Mouse (Mus musculus) cortical plate, adult 2 months (tissue): ENCODE data around the gene Cfap52. TPM values are rescaled to one million over a fixed set of nuclear protein-coding genes. Genes with fewer than 3 reads are reported as not detected.

Experiments
- H3K27ac ChIP-seq: fragments of 200-500 bp; 2 replicates; pipeline ENCODE4 v1.5.1; 2012; ENCODE audit warnings: low read length, control low read depth, inconsistent platforms; ENCODE audit not compliant: insufficient read depth
- H3K4me1 ChIP-seq: fragments of 200-500 bp; 2 replicates; pipeline ENCODE4 v1.6.1; 2011; ENCODE audit warnings: low read length; ENCODE audit not compliant: control insufficient read depth, insufficient read depth
- H3K4me3 ChIP-seq: fragments of 200-500 bp; 2 replicates; pipeline ENCODE4 v1.5.1; 2011; ENCODE audit warnings: mild to moderate bottlenecking, low read length, control low read depth; ENCODE audit not compliant: insufficient read depth
- CTCF ChIP-seq: fragments of 200-500 bp; IDR thresholded peaks from 2 replicates; pipeline ENCODE4 v1.5.1; 2011; ENCODE audit warnings: mild to moderate bottlenecking, control low read depth, low read length; ENCODE audit not compliant: insufficient read depth; ENCODE audit errors: extremely low read depth
- POLR2A ChIP-seq: fragments of 200-500 bp; IDR thresholded peaks from 2 replicates; pipeline ENCODE4 v1.6.1; 2011; ENCODE audit warnings: mild to moderate bottlenecking, low read length, control low read depth; ENCODE audit not compliant: insufficient read depth; ENCODE audit errors: extremely low read depth
- polyA plus RNA-seq: library from polyadenylated mRNA; depleted of rRNA; stranded (reverse); fragments of >200 nt; gene quantifications from 2 replicates; pipeline ENCODE4 v1.2.3, GENCODE M21; 2012

The Cfap52 gene
- polyA plus RNA-seq, 1 experiment: 1.4 TPM

DNA sequence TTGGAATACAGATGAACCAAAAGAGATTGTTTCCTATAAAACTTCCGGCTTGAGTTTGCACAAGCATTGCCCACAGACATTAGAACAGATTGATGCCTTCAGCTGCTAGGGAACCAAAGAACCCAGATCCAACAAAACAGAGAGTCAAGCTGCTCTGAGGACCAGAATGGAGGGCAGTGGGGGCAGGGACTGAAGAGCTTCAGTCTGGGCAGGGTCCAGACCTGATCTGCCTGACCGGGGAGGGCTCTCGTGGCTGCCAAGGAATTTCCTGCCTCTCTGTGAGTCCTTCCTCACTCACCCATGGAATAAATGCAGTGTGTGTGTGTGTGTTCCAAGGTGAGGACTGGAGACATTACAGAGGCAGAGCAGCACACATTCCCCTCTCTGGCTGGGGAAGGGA is 17.2 kb downstream of the Cfap52 start:
- H3K27ac ChIP-seq: no peak overlapping the region
- no peak overlapping the region for H3K4me3 ChIP-seq
- H3K4me1 ChIP-seq: no peaks in the 10 kb centered on the region
- TF ChIP-seq POLR2A: no peak
- no peak for TF ChIP-seq CTCF

DNA sequence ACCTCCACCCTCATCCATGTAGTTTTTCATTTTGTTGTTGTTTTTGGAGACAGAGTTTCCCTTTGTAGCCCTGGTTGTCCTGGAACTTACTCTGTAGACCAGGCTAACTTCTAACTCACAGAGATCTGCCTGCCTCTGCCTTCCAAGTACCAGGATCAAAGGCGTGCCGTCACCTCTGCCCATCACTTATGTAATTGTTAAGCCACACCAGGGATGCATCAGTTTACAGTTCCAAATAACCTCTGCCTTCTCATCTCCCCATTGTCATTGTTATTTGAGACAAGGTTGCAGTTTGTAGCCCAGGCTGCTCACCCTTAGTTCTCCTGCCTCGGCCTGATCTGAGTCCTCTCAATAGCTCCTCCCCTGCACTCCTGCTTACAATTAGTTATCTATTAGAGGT is 33.3 kb downstream of the Cfap52 start:
- Histone ChIP-seq H3K4me3 (no peak overlapping the region), H3K4me1 (no peaks in the 10 kb centered on the region), H3K27ac (no peak overlapping the region)
- TF ChIP-seq CTCF (no peak), POLR2A (no peak)

DNA sequence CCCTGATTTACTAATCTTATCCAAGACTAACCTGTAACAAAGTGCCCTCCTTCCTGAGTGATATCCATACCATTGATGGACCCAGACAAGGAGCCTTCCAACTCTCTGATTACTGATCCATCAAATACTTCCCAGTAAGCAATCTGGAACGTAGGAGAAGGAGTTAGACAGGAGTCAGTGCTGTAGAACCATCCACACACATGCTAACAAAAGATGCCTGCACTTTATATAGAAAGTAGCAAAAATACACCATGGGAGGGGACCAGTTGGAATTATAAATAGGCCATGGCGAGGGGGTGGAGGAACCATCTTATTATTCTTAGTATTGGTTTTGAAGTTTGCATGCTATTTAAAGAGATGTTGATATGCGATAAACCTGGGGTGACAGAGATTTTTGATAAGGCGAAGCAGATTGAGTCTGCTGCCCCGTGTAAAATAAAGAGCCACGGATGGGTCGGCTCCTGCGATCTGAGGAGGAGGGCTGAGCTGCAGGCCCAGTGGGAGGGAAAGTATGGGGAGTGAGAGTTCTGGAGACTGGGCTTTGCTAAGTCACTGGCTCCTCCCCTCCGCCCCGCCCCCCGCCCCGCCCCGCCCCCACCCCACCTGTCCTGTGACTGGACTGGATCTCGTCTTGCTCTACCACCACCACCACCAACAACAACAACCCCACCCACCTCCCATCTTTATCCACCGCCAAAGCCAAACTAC is 38.9 kb downstream of the Cfap52 start:
- H3K4me1 ChIP-seq: no peaks in the 10 kb centered on the region
- no peak overlapping the region for H3K27ac ChIP-seq
- no peak overlapping the region for H3K4me3 ChIP-seq
- TF ChIP-seq CTCF: no peak

DNA sequence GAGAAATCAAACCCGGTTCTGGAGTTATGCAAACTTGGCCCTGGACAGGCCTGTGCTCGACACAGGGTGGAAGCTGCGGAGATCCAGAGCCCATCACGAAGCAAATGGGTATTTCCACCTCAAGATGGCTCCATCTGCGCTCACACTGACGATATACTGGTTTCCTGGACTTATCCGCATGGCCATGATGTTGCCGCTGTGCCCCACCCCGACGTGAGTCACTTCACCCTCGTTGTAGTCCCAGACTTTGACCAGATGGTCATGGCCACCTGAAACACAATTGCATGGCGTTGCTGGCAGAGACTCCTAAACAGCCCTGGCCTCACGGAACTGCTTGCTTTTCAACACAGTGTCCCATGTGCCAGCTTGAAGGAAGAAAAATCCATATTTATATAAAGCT is 40.5 kb downstream of the Cfap52 start:
- TF ChIP-seq POLR2A (no peak), CTCF (no peak)
- H3K27ac ChIP-seq: no peak overlapping the region
- H3K4me3 ChIP-seq: no peak overlapping the region

DNA sequence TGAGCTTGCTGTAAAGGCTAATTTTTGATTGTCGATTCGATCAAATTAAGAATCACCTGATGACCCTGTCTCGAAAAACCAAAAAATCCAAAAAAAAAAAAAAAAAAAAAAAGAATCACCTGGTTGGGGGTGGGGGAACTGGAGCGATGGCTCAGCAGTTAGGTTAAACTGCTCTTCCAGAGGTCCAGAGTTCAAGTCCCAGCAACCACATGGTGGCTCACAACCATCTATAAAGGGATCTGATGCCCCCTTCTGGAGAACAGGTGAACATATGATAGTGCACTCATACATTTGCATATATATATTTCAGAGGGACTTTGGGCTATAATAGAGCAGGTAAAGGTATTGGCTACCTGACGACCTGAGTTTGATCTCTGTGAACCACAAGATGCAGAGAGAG is 41.7 kb downstream of the Cfap52 start:
- no peaks in the 10 kb centered on the region for H3K4me1 ChIP-seq
- TF ChIP-seq CTCF: no peak
- H3K27ac ChIP-seq: no peak overlapping the region
- no peak overlapping the region for H3K4me3 ChIP-seq

More for the DNA sequence above, 40.5 kb downstream of the Cfap52 start:
- no peaks in the 10 kb centered on the region for H3K4me1 ChIP-seq

DNA sequence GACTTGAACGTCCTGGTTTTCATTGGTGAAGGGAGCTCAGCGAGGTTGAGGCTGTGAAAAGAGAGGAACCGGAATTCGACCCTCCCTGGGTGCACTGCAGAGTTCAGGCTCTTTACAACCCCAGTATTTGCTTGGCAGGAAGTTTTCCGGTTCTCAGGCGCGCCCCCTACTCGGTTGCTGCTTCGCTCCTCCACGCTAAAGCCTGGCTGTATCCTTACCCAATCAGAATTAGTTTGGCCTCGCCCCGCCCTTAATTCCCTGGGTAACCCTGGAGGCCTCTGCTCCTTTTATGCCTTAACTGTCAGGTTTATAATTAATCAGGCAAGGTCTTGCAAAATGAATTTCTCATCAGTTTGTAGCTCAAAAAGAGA is 42.7 kb downstream of the Cfap52 start:
- Histone ChIP-seq H3K4me1 (no peaks in the 10 kb centered on the region), H3K4me3 (peak overlapping the region; percentile 40), H3K27ac (peak overlapping the region; percentile 60)
- no peak for TF ChIP-seq CTCF
- TF ChIP-seq POLR2A: no peak

DNA sequence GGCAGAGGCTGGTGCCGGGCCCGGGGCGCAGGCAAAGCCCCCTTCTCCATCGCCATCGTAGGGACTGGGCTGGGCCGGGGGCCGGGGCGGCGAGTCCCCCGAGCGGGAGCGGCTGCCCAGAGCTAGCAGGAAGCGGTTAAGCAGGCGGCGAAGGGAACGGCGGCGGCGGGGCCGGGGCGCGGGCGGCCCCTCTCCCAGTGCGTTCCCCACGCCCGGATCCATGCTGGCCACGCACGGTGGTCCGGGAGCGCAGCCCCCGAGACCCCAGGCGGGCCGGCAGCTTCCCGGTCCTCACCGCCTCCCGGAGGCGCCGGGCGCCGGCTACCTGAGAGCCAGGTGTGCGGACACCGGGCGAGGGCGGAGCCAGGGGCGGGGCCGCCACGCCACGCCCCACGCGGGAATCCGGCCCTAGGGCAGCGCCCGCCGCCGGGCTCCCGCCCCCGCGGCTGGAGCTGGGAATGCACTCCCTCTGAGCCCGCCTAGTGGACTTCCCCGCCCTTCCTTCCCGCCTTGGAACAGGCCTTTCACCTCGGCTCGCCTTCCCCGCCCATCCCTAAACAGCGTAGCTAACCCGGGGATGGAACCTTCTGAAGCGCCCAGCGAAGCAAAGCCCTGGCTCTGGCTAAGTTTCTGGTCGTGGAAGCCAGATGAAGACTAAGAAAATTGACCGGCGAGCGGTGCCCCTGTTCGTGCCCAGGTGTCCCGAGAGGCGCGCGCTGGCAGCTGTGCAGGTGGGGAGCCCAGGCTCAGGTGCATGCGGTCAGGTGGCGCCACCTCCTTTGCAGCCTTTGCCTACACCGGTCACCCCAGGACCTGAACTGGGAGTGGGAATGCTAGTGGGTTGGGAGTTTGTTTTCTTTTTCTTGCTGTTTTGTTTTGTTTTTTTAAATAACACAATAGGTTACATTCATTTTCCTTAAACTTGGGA is 43.4 kb downstream of the Cfap52 start, which contains the start of gene Usp43:
Gene Usp43 (minus strand): TSS at position 327 of the 928 bp plus-strand sequence.
- H3K4me3 ChIP-seq: peak within 1 kb of the TSS; percentile 40
- TF ChIP-seq CTCF: no peak
- TF ChIP-seq POLR2A: no peak
- no peaks in the 10 kb centered on the region for H3K4me1 ChIP-seq
- peak within 1 kb of the TSS; percentile 60 for H3K27ac ChIP-seq

DNA sequence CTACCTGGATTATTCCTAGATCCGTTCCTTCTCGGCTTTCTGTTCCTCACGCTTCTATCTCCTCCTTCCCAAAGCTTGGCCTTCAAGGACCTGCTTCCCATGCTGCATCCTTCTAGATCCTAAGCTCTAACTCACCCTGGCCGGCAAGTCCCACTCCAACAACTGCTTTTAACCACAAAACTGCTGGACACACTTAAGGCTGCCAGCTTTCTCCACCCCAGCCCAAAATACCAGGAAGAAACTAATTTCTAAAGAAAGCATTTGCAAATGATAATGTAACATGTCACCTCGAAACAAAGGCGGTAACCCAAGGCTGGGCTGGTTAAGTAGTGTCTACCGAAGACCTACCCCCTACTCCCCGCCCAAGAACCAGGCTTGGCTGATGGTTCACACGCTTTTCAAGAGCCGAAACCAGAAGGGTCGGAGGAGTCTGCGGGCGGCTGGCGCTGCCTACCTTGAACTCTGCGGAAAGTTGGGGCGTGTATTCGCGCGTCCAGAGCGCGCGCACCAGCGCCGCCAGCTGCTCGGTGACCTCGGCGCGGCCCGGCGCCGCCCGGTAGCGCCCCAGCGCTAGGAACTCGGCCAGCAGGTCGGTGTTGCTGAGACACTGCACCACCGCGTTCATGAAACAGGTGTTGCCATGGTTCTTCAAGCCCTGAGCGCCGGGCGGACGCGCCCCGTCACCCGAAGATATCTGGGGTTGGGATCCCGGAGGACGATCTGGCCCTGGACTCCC is 44.2 kb downstream of the Cfap52 start:
- Histone ChIP-seq H3K4me3 (peak overlapping the region; percentile 40), H3K4me1 (no peaks in the 10 kb centered on the region), H3K27ac (no peak overlapping the region)
- TF ChIP-seq CTCF (no peak), POLR2A (no peak)

DNA sequence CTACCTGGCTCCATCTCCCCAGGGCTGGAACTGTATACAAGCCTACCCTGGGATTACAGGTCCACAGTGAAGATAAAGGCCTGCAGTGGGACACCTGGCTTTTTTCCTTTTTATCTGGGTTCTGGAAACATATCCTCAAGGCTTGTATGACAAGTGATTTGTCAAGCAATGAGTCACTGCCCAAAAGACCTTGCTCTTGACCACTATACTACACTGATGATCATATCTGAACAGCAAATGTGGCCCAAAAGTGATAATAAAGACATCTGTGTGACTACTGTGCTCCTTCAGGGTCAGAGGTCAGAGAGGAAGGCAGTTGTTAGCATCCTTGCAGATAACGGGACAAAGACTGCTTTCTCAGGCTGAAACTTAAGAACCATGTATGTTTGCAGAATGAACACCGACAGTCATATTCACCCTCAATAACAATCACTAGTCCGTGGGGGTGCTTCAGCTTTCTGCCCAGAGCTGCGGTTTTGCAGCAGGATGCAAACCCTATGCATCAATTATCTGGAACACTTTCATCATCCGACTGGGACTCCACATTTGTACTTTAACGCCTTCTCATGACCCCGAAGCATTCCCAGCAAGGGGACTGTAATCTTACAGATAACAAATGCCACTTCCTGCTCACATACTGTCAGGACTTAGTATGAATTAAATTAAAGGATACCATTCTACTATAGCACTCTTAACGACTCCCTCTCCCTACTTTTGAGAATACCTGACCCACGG is 45.1 kb downstream of the Cfap52 start:
- Histone ChIP-seq H3K4me1 (no peaks in the 10 kb centered on the region), H3K4me3 (peak overlapping the region; percentile 40), H3K27ac (no peak overlapping the region)
- TF ChIP-seq POLR2A: no peak
- TF ChIP-seq CTCF: no peak
